Mouse (Mus musculus): ENCODE data around the gene Ninj2. TPM values are rescaled to one million over a fixed set of nuclear protein-coding genes. Genes with fewer than 3 reads are reported as not detected.

Gene Ninj2
- polyA plus RNA-seq, 2 experiments: 1.7 to 1.9 TPM

GRCm38 (mm10) chr6:120076619-120077450 lies 16.3 kb upstream of the Ninj2 start:
- no peak overlapping the region for H3K4me3 ChIP-seq (replicated peaks; ENCODE audit: low read length)
- H3K9me3 ChIP-seq (ENCODE audit: control insufficient read depth, low read length): no peaks in the 10 kb centered on the region
- H3K27ac ChIP-seq (replicated peaks; ENCODE audit: low read depth, low read length): no peak overlapping the region
- H3K36me3 ChIP-seq (ENCODE audit: control insufficient read depth, insufficient read depth, low read length): no peaks in the 10 kb centered on the region
- no peaks in the 10 kb centered on the region for H3K4me1 ChIP-seq (ENCODE audit: control insufficient read depth, insufficient read depth, low read length)
- no peak for TF ChIP-seq POLR2A (IDR thresholded peaks at IDR 0.05; ENCODE audit: borderline replicate concordance, extremely low read depth, insufficient read depth, insufficient read length)
- ATAC-seq (ENCODE audit: low FRiP score, low read depth) (no peak), DNase-seq (ENCODE audit: low spot score) (no peak)
- no peak overlapping the region for H3K9ac ChIP-seq (ENCODE audit: low read depth, low read length, severe bottlenecking)
- 88% methylated on average over 6 of the region's 6 CpGs for WGBS
- no peak overlapping the region for H3K4me2 ChIP-seq (replicated peaks; ENCODE audit: low read depth, low read length, severe bottlenecking)
- no peaks in the 10 kb centered on the region for H3K27me3 ChIP-seq (ENCODE audit: control insufficient read depth, insufficient read depth, low read length)

DNA sequence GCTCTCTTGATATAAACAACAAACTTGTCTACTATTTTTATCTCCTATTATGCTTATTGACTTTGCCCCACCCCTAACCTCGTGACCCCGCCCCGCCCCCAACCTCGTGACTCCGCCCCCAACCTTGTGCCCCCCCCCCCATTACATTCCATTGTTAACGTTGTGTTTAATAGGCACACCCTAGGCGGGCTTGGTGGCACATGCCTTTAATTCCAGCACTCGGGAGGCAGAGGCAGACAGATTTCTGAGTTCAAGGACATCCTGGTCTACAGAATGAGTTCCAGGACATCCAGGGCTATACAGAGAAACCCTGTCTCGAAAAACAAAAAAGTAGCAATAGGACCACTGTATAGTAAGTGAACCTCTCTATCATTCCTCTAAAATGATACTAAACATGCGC lies 13.6 kb upstream of the Ninj2 start:
- no peak for DNase-seq (ENCODE audit: low spot score)
- no peak overlapping the region for H3K4me2 ChIP-seq (replicated peaks; ENCODE audit: low read depth, low read length, severe bottlenecking)
- no peaks in the 10 kb centered on the region for H3K27me3 ChIP-seq (ENCODE audit: control insufficient read depth, insufficient read depth, low read length)
- H3K9ac ChIP-seq (ENCODE audit: low read depth, low read length, severe bottlenecking): no peak overlapping the region
- H3K27ac ChIP-seq (replicated peaks; ENCODE audit: low read depth, low read length): no peak overlapping the region
- no peak for TF ChIP-seq POLR2A (IDR thresholded peaks at IDR 0.05; ENCODE audit: borderline replicate concordance, extremely low read depth, insufficient read depth, insufficient read length)
- H3K36me3 ChIP-seq (ENCODE audit: control insufficient read depth, insufficient read depth, low read length): no peaks in the 10 kb centered on the region
- 85% methylated on average over 10 of the region's 10 CpGs for WGBS
- H3K9me3 ChIP-seq (ENCODE audit: control insufficient read depth, low read length): no peaks in the 10 kb centered on the region
- H3K4me3 ChIP-seq (replicated peaks; ENCODE audit: low read length): no peak overlapping the region
- no peaks in the 10 kb centered on the region for H3K4me1 ChIP-seq (ENCODE audit: control insufficient read depth, insufficient read depth, low read length)
- ATAC-seq (ENCODE audit: low FRiP score, low read depth): no peak

DNA sequence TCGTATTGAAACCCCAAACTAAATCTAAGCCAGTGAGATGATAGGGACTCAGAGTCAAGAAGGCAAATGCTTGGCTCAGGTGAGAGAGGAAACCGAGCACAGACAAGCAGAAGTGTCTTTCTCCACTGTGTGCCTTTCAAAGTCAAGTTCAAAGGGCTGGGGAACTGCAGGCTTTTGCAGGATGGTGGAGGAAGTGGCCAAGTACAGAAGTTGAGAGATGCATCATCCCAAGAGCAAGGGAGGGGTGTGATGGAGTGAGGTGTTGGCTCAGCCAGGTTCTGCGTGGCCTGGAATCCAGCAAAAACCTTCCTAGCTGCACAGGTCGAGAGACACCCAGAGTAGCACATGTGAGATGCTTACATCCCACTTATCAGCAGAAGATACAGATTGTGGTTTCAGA lies 11.6 kb upstream of the Ninj2 start:
- no peak for TF ChIP-seq POLR2A (IDR thresholded peaks at IDR 0.05; ENCODE audit: borderline replicate concordance, extremely low read depth, insufficient read depth, insufficient read length)
- no peak for ATAC-seq (ENCODE audit: low FRiP score, low read depth)
- Histone ChIP-seq H3K27ac (replicated peaks; ENCODE audit: low read depth, low read length) (no peak overlapping the region), H3K4me2 (replicated peaks; ENCODE audit: low read depth, low read length, severe bottlenecking) (no peak overlapping the region), H3K9ac (ENCODE audit: low read depth, low read length, severe bottlenecking) (no peak overlapping the region), H3K27me3 (ENCODE audit: control insufficient read depth, insufficient read depth, low read length) (no peaks in the 10 kb centered on the region), H3K4me1 (ENCODE audit: control insufficient read depth, insufficient read depth, low read length) (no peaks in the 10 kb centered on the region), H3K36me3 (ENCODE audit: control insufficient read depth, insufficient read depth, low read length) (no peaks in the 10 kb centered on the region), H3K9me3 (ENCODE audit: control insufficient read depth, low read length) (no peaks in the 10 kb centered on the region), H3K4me3 (replicated peaks; ENCODE audit: low read length) (no peak overlapping the region)
- no peak for DNase-seq (ENCODE audit: low spot score)
- 88% methylated on average over 4 of the region's 4 CpGs for WGBS

DNA sequence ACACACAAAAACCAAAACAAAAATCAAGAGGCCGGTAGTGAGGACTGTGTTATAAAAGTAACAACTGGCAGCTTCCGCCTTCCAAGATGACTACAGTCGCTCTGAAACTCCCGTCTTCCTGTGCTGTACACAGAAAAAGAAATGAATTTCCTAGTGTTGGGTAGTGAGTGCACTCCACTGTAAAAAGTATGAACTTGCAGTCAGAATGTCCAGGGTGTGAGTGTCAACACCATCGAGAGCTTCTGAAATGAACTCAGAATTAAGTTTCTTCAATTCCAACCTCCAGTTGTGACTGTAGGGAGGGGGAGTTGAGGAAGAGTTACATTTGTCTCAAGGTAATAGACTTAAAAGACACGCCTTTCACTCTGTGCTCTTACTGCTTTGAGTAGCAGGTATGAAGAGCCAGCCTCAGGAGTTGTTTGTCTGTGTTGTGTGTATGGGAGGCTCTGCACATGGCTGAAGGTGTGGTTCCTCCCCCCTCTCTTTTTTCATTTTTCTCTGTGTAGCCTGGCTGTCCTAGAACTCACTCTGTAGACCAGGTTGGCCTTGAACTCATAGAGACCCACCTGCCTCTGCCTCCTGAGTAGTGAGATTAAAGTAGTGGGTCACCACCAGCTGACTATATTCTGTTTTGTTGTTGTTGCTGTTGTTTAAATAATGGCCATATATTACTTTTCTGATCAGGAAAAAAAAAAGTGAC lies 10.7 kb upstream of the Ninj2 start:
- WGBS: 93% methylated on average over 6 of the region's 6 CpGs
- Histone ChIP-seq H3K4me1 (ENCODE audit: control insufficient read depth, insufficient read depth, low read length) (no peaks in the 10 kb centered on the region), H3K9me3 (ENCODE audit: control insufficient read depth, low read length) (no peaks in the 10 kb centered on the region), H3K9ac (ENCODE audit: low read depth, low read length, severe bottlenecking) (no peak overlapping the region), H3K36me3 (ENCODE audit: control insufficient read depth, insufficient read depth, low read length) (no peaks in the 10 kb centered on the region), H3K27ac (replicated peaks; ENCODE audit: low read depth, low read length) (no peak overlapping the region), H3K4me2 (replicated peaks; ENCODE audit: low read depth, low read length, severe bottlenecking) (no peak overlapping the region), H3K27me3 (ENCODE audit: control insufficient read depth, insufficient read depth, low read length) (no peaks in the 10 kb centered on the region), H3K4me3 (replicated peaks; ENCODE audit: low read length) (no peak overlapping the region)
- DNase-seq (ENCODE audit: low spot score) (no peak), ATAC-seq (ENCODE audit: low FRiP score, low read depth) (no peak)
- no peak for TF ChIP-seq POLR2A (IDR thresholded peaks at IDR 0.05; ENCODE audit: borderline replicate concordance, extremely low read depth, insufficient read depth, insufficient read length)

GRCm38 (mm10) chr6:120082951-120083411 lies 10.2 kb upstream of the Ninj2 start:
- H3K36me3 ChIP-seq (ENCODE audit: control insufficient read depth, insufficient read depth, low read length): no peaks in the 10 kb centered on the region
- H3K27me3 ChIP-seq (ENCODE audit: control insufficient read depth, insufficient read depth, low read length): no peaks in the 10 kb centered on the region
- H3K4me3 ChIP-seq (replicated peaks; ENCODE audit: low read length): no peak overlapping the region
- ATAC-seq (ENCODE audit: low FRiP score, low read depth) (no peak), DNase-seq (ENCODE audit: low spot score) (no peak)
- H3K4me2 ChIP-seq (replicated peaks; ENCODE audit: low read depth, low read length, severe bottlenecking): no peak overlapping the region
- no peaks in the 10 kb centered on the region for H3K9me3 ChIP-seq (ENCODE audit: control insufficient read depth, low read length)
- H3K9ac ChIP-seq (ENCODE audit: low read depth, low read length, severe bottlenecking): no peak overlapping the region
- TF ChIP-seq POLR2A (IDR thresholded peaks at IDR 0.05; ENCODE audit: borderline replicate concordance, extremely low read depth, insufficient read depth, insufficient read length): no peak
- H3K27ac ChIP-seq (replicated peaks; ENCODE audit: low read depth, low read length): no peak overlapping the region
- H3K4me1 ChIP-seq (ENCODE audit: control insufficient read depth, insufficient read depth, low read length): no peaks in the 10 kb centered on the region
- WGBS: 87% methylated on average over 8 of the region's 8 CpGs

All from limb, embryonic 14.5 days (tissue).